Mouse (Mus musculus): ENCODE results near the gene Cst3.

DNA sequence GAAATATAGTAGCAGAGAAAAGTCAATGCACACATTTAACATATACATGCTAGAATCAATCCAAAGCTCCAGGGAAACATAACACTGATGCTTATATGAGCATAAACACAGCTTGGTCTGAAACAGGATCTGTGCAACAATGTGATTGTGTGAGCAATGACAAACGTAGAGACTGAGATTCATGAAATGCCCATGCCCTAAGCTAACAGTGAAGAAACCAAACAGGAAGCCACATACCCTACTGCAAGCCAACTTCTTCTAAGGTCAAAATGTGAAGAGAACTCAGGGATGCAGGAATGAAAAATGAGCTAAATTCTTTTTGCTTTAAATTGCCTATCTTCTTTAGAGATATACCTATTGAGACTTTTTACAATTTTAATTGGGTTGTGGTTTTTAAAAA is 6.5 kb downstream of the Cst3 start:
- TF ChIP-seq POLR2A (IDR thresholded peaks at IDR 0.05; ENCODE audit: control insufficient read depth, extremely low read depth, insufficient read depth, low read length, poor library complexity) (no peak), CTCF (IDR thresholded peaks at IDR 0.05; ENCODE audit: borderline replicate concordance, control insufficient read depth, extremely low read depth, insufficient read depth, low read length, poor library complexity) (no peak)
